In the genomic region with DNA sequence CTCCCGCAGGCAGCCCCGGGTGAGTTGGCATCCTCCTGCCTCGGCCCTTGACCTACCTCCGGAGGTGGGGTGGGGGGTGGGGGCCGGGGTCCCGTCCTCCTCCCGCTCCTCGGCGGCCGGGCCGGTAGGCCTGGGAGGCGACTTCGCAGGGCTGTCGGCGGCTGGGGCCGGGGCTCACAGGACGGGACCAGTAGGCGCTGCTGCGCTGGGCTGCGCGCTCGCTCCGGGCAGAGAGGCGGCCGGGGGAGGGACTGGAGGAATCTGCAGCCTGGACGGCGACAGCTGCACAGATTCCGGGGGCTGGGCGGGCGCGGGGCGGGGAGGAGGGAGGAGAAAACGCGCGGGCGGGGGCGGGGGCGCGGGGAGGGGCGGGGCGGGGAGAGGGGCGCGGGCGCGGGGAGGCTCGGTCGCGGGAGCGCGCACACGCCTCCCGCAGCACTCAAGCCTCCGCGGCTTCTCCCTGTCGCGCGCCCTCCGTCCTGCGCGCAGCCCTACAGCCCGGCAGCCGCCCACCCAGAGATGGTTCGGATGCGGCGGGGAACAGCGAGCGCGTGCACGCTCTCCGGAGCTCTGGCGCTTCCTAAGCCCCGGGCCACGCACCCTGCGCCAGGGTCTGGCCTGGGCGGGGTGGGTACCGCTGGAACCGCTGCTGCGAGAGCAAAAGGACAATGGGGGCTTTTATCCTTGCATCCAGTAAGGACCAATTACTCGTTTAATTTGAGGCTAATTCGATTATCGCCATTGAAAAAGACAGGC, we compare ENCODE assay signal across 8 mouse cellular contexts. TPM values are rescaled to one million over a fixed set of nuclear protein-coding genes. Genes with fewer than 3 reads are reported as not detected.
DNase-seq lines count a peak whose midpoint lies in the region; ATAC-seq and TF ChIP-seq lines count a peak whose summit lies in the region.

A gene (minus strand): TSS at position 284 of the 756 bp plus-strand sequence.

- TF ChIP-seq CTCF in embryonic fibroblast, embryonic 13.5 days (IDR thresholded peaks at IDR 0.05; ENCODE audit: borderline replicate concordance, insufficient read depth, low read length): no peak
- TF ChIP-seq CTCF in spleen, adult 2 months (IDR thresholded peaks at IDR 0.05; ENCODE audit: extremely low read depth, insufficient read depth, insufficient read length, insufficient replicate concordance): no peak

- DNase-seq in 3T3-L1 (ENCODE audit: low read depth, low spot score): peak; percentile 74
- DNase-seq in adrenal gland, postnatal 4 days (ENCODE audit: low spot score in 2 of 2): peak; percentile 67 to 75
- DNase-seq in heart, adult 9 months (ENCODE audit: low spot score in 2 of 2): peak; percentile 89 to 93
- peak; percentile 87 for DNase-seq in kidney, adult 9 months
- DNase-seq in spleen, adult 2 months (ENCODE audit: low read depth in 1 of 2, low spot score in 2 of 2): peak in 1 of 2 experiments; percentile 20

- no peaks in the 10 kb centered on the region for H3K4me1 ChIP-seq in embryonic fibroblast, embryonic 13.5 days (ENCODE audit: control insufficient read depth, insufficient read depth, low read length)
- H3K4me1 ChIP-seq in limb, embryonic 12.5 days (replicated peaks): peaks cover 13% of the 10 kb centered on the region
- peaks cover 33% of the 10 kb centered on the region for H3K4me1 ChIP-seq in midbrain, embryonic 13.5 days (replicated peaks)
- H3K4me1 ChIP-seq in spleen, adult 2 months (ENCODE audit: control insufficient read depth, insufficient read depth, insufficient read length): peaks cover 9% of the 10 kb centered on the region; the same call in 1 of the 2 replicates

- H3K4me3 ChIP-seq in embryonic fibroblast, embryonic 13.5 days (ENCODE audit: insufficient read depth, low read length): peak within 1 kb of the TSS; percentile 98
- H3K4me3 ChIP-seq in limb, embryonic 12.5 days (replicated peaks): peak within 1 kb of the TSS; percentile 90
- peak within 1 kb of the TSS; percentile 98 for H3K4me3 ChIP-seq in midbrain, embryonic 13.5 days (replicated peaks)
- peak within 1 kb of the TSS; percentile 64 for H3K4me3 ChIP-seq in spleen, adult 2 months (ENCODE audit: extremely low read depth, insufficient read depth, insufficient read length)

- peak within 1 kb of the TSS; percentile 91 for H3K9ac ChIP-seq in limb, embryonic 12.5 days (replicated peaks)
- peak within 1 kb of the TSS; percentile 98 for H3K9ac ChIP-seq in midbrain, embryonic 13.5 days (replicated peaks)

- peak within 1 kb of the TSS; percentile 73 for H3K27ac ChIP-seq in embryonic fibroblast, embryonic 13.5 days (ENCODE audit: insufficient read depth, low read length)
- peak within 1 kb of the TSS; percentile 94 for H3K27ac ChIP-seq in limb, embryonic 12.5 days
- peak within 1 kb of the TSS; percentile 97 for H3K27ac ChIP-seq in midbrain, embryonic 13.5 days
- peak within 1 kb of the TSS; percentile 49 for H3K27ac ChIP-seq in spleen, adult 2 months (ENCODE audit: insufficient read depth, low read length)

- no peaks in the 10 kb centered on the region for H3K9me3 ChIP-seq in limb, embryonic 12.5 days
- no peaks in the 10 kb centered on the region for H3K9me3 ChIP-seq in midbrain, embryonic 13.5 days

- no peaks in the 10 kb centered on the region for H3K27me3 ChIP-seq in limb, embryonic 12.5 days
- H3K27me3 ChIP-seq in midbrain, embryonic 13.5 days: no peaks in the 10 kb centered on the region
- H3K27me3 ChIP-seq in spleen, adult 2 months (ENCODE audit: control insufficient read depth, insufficient read depth, low read length): peaks cover 20% of the 10 kb centered on the region

- peak; percentile 92 for TF ChIP-seq POLR2A in embryonic fibroblast, embryonic 13.5 days (IDR thresholded peaks at IDR 0.05; ENCODE audit: low read depth, low read length)
- no peak for TF ChIP-seq POLR2A in spleen, adult 2 months (IDR thresholded peaks at IDR 0.05; ENCODE audit: low read depth, low read length)

- H3K4me2 ChIP-seq in limb, embryonic 12.5 days: peak within 1 kb of the TSS; percentile 94
- H3K4me2 ChIP-seq in midbrain, embryonic 13.5 days (replicated peaks): peak within 1 kb of the TSS; percentile 78

- no peaks in the 10 kb centered on the region for H3K36me3 ChIP-seq in limb, embryonic 12.5 days
- no peaks in the 10 kb centered on the region for H3K36me3 ChIP-seq in midbrain, embryonic 13.5 days
- H3K36me3 ChIP-seq in spleen, adult 2 months (ENCODE audit: control insufficient read depth, insufficient read depth, low read length): no peaks in the 10 kb centered on the region

- under 1% methylated on average over 48 of the region's 81 CpGs for WGBS in limb, embryonic 12.5 days
- WGBS in midbrain, embryonic 13.5 days: under 1% methylated on average over 38 of the region's 81 CpGs
- 2% methylated on average over 54 of the region's 81 CpGs for WGBS in spleen, adult 2 months

- peak; percentile 96 for ATAC-seq in limb, embryonic 12.5 days (ENCODE audit: insufficient number of reproducible peaks, insufficient read depth, low FRiP score, low TSS enrichment, low read depth)
- ATAC-seq in midbrain, embryonic 13.5 days: peak; percentile 97

RNA-seq across cellular contexts. Expression of the gene that starts here (rescaled TPM):
- total RNA-seq in adrenal gland, postnatal 4 days (2021): 100 to 1,000 TPM; 275 to 318 TPM
- 268 and 314 TPM in 2 replicates for polyA plus RNA-seq in embryonic fibroblast, embryonic 13.5 days (2011; ENCODE audit: insufficient read length, low read depth, missing spikeins)
- 75.6 and 79.2 TPM in 2 replicates for polyA plus RNA-seq in limb, embryonic 12.5 days (2016; fragmentation: Nextera tagmentation; extraction: Ambion mirVana)
- polyA plus RNA-seq in midbrain, embryonic 13.5 days (2015; fragmentation: Nextera tagmentation; extraction: Ambion mirVana): 121 and 136 TPM in 2 replicates
- polyA plus RNA-seq in spleen, adult 2 months (2012; rRNA removed): 26.8 and 28.0 TPM in 2 replicates
